Mouse (Mus musculus): Measurements from ENCODE around the gene Ppp1r14b. TPM values are rescaled to one million over a fixed set of nuclear protein-coding genes. Genes with fewer than 3 reads are reported as not detected.

Ppp1r14b gene
- polyA plus RNA-seq, 1 experiment from 2014 or later = 82.3 TPM

- H3K27me3 ChIP-seq (replicated peaks) = no peaks in the 10 kb centered on the region
- peaks cover 46% of the 10 kb centered on the region for H3K4me1 ChIP-seq
- H3K4me3 ChIP-seq = peak overlapping the region; percentile 70
- H3K4me2 ChIP-seq = peak overlapping the region; percentile 79
- under 1% methylated on average over 20 of the region's 20 CpGs for WGBS
- peak overlapping the region; percentile 40; the same call in 1 of the 2 replicates for H3K27ac ChIP-seq (replicated peaks)
- peak overlapping the region; percentile 89 for H3K9ac ChIP-seq
- H3K36me3 ChIP-seq = peaks cover 28% of the 10 kb centered on the region
- H3K9me3 ChIP-seq = no peaks in the 10 kb centered on the region
- no peak for ATAC-seq (ENCODE audit: extremely low read depth, insufficient number of reproducible peaks, low FRiP score, low TSS enrichment)
Observed at GRCm38 (mm10) chr19:6969291-6969664, 5.5 kb upstream of the Ppp1r14b start.

- peak; percentile 69 for ATAC-seq (ENCODE audit: extremely low read depth, insufficient number of reproducible peaks, low FRiP score, low TSS enrichment)
- H3K27me3 ChIP-seq (replicated peaks) = no peaks in the 10 kb centered on the region
- peak overlapping the region; percentile 89 for H3K9ac ChIP-seq
- peak overlapping the region; percentile 79 for H3K4me2 ChIP-seq
- peak overlapping the region; percentile 63 for H3K27ac ChIP-seq (replicated peaks)
- H3K4me3 ChIP-seq = peak overlapping the region; percentile 70
- H3K36me3 ChIP-seq = peaks cover 22% of the 10 kb centered on the region
- H3K4me1 ChIP-seq = peaks cover 46% of the 10 kb centered on the region
- WGBS = 1% methylated on average over 53 of the region's 55 CpGs
- no peaks in the 10 kb centered on the region for H3K9me3 ChIP-seq
Observed at GRCm38 (mm10) chr19:6969665-6970381, 4.9 kb upstream of the Ppp1r14b start.

- Histone ChIP-seq H3K9ac (peak overlapping the region; percentile 89), H3K9me3 (no peaks in the 10 kb centered on the region), H3K4me2 (peak overlapping the region; percentile 79), H3K27me3 (replicated peaks) (no peaks in the 10 kb centered on the region), H3K4me1 (peaks cover 46% of the 10 kb centered on the region), H3K27ac (replicated peaks) (peak overlapping the region; percentile 63), H3K36me3 (peaks cover 15% of the 10 kb centered on the region), H3K4me3 (peak overlapping the region; percentile 70)
- 19% methylated on average over 11 of the region's 11 CpGs for WGBS
- ATAC-seq (ENCODE audit: extremely low read depth, insufficient number of reproducible peaks, low FRiP score, low TSS enrichment) = no peak
Observed at GRCm38 (mm10) chr19:6970460-6971085, 4.2 kb upstream of the Ppp1r14b start.

- no peaks in the 10 kb centered on the region for H3K27me3 ChIP-seq (replicated peaks)
- peaks cover 53% of the 10 kb centered on the region for H3K4me1 ChIP-seq
- WGBS = 33% methylated on average over 6 of the region's 6 CpGs
- H3K4me3 ChIP-seq = no peak overlapping the region
- peak overlapping the region; percentile 63 for H3K27ac ChIP-seq (replicated peaks)
- peaks cover 8% of the 10 kb centered on the region for H3K36me3 ChIP-seq
- no peak for ATAC-seq (ENCODE audit: extremely low read depth, insufficient number of reproducible peaks, low FRiP score, low TSS enrichment)
- H3K9ac ChIP-seq = peak overlapping the region; percentile 2
- no peak overlapping the region for H3K4me2 ChIP-seq
- no peaks in the 10 kb centered on the region for H3K9me3 ChIP-seq
Observed at GRCm38 (mm10) chr19:6971644-6972043, 3.1 kb upstream of the Ppp1r14b start.

DNA sequence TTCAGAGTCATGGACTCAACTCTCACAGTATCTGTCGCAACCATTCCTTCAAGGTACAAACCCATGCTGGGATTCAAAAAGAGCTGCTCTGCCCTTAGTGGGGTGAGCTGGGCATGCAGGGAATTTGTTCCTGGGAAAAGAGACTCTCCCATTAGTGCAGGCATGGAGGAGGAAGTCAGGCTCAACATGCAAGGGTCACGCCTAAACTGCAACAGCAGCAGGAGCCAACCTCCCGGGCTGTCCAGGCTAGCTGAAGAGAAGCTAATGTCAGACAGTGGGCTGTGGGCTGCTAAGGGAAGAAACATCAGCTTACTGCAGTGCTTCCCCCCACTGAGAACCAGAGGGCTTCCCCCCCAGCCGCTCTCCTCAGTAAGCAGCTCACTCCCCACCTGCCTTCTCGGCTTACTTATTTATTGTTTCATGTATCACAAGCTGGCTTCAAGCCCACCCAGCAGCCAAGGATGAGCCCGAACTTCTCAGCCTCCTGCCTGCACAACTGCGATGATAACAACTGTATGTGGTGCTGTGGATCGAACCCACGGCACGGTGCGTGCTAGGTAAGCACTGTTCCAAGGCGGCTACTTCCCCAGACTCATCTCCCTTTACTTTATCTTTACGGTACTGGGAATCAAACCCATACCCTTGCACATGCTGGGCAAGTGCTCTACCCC is 2.4 kb upstream of the Ppp1r14b start:
- WGBS = 81% methylated on average over 13 of the region's 13 CpGs
- H3K4me2 ChIP-seq = no peak overlapping the region
- peaks cover 59% of the 10 kb centered on the region for H3K4me1 ChIP-seq
- peaks cover 10% of the 10 kb centered on the region for H3K36me3 ChIP-seq
- H3K4me3 ChIP-seq = no peak overlapping the region
- peak overlapping the region; percentile 2; the same call in 1 of the 2 replicates for H3K9ac ChIP-seq
- no peak overlapping the region for H3K27ac ChIP-seq (replicated peaks)
- H3K9me3 ChIP-seq = no peaks in the 10 kb centered on the region
- no peaks in the 10 kb centered on the region for H3K27me3 ChIP-seq (replicated peaks)
- no peak for ATAC-seq (ENCODE audit: extremely low read depth, insufficient number of reproducible peaks, low FRiP score, low TSS enrichment)

- Histone ChIP-seq H3K27ac (replicated peaks) (no peak overlapping the region), H3K9ac (peak overlapping the region; percentile 93), H3K4me3 (peak overlapping the region; percentile 86), H3K9me3 (no peaks in the 10 kb centered on the region), H3K4me1 (peaks cover 62% of the 10 kb centered on the region), H3K27me3 (replicated peaks) (no peaks in the 10 kb centered on the region), H3K4me2 (peak overlapping the region; percentile 81), H3K36me3 (peaks cover 23% of the 10 kb centered on the region)
- ATAC-seq (ENCODE audit: extremely low read depth, insufficient number of reproducible peaks, low FRiP score, low TSS enrichment) = no peak
- WGBS = 38% methylated on average over 12 of the region's 12 CpGs
Observed at GRCm38 (mm10) chr19:6973581-6974190, 1.1 kb upstream of the Ppp1r14b start.

DNA sequence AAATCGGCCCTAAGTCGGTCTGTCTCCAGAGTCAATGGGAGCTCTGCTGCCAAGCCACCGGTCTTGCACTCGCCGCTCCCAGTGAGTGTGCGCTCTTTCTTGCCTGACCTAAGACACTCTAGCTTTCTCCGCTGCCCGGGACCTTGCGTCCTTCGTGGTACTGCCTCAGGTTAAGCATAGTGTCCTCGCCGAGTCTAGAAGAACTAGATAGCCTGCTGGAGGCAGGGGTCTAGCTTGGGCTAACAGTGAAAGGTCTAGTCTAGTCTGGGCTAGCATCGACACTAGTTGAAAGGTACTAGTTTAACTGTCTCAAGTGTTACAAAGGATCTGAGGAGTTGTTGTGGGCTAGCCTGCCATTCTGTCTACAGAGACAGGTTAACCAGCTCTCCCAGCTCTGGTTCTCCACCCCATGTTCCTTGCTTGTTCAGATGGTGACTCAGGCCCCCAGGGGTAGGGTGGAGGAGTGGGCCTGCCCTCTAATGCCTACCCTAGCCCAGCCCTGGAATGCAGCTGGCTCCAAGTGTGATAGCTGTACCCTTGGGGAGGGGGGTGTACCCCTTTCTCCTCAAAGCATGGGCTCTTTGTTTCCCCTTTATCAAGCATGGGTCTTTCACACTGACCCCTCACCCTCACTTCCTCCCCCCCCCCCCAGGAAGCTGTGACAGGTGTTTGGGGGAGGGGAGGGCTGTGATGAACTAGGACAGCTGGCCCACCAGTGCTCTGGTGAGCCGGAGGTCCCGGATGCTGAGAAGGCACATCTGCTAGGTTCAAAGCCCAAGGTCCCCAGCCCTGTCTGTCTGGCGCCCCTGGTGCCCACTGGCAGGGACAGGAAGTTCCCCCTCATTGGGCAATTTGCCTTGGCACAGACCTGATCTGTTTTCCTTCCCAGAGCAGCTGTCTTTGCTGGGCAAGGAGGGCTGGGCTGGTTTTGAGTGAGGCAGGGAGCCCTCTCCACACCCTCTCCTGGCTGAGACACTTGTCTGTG is 1.1 kb downstream of the Ppp1r14b start, which contains the start of gene Plcb3:
Plcb3 (minus strand) TSS at position 934 of the 985 bp plus-strand sequence.
- H3K27me3 ChIP-seq (replicated peaks) = no peaks in the 10 kb centered on the region
- WGBS = under 1% methylated on average over 16 of the region's 16 CpGs
- H3K4me2 ChIP-seq = peak within 1 kb of the TSS; percentile 81
- peak within 1 kb of the TSS; percentile 93 for H3K9ac ChIP-seq
- H3K27ac ChIP-seq (replicated peaks) = peak within 1 kb of the TSS; percentile 81
- peaks cover 24% of the 10 kb centered on the region for H3K36me3 ChIP-seq
- H3K4me3 ChIP-seq = peak within 1 kb of the TSS; percentile 86
- ATAC-seq (ENCODE audit: extremely low read depth, insufficient number of reproducible peaks, low FRiP score, low TSS enrichment) = no peak
- H3K9me3 ChIP-seq = no peaks in the 10 kb centered on the region
- peaks cover 53% of the 10 kb centered on the region for H3K4me1 ChIP-seq

DNA sequence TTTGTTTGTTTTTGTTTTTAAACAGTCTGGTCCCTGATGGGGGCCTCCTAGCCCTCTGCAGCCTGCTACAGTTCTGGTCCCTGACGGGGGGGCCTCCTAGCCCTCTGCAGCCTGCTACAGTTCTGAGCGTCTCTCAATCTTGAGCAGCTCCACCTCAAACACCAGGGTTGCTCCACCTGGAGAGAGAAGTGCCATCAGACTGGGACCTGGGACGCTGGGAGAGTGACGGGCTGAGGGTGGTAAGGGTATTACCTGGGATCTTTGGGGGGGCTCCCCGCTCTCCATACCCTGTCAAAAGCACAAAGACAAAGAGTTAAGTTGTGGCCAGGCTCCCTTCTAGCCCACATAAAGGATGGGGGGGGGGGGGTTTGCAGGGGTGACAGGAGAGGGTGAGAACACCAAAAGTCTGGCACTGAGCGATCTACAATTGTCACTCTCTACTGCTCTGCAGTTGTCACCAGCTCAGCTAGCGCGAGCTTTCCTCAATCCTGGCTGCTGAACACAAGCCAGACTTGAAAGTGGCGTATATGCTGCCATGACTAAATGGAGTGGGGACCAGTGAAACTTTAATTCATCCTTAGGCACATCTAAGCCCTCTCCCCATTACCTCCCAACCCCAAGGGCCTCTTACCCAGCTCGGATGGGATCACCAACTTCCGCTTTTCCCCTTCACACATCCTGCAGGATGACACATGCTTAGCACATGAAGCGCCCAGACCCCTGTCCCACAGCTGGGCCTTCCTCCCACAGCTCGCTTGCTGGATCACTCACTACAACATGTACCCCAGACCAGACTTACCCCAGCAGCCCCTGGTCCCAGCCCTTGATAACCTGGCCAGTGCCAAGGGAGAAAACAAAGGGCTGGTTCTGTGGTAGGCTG is 3.2 kb downstream of the Ppp1r14b start:
- no peak for ATAC-seq (ENCODE audit: extremely low read depth, insufficient number of reproducible peaks, low FRiP score, low TSS enrichment)
- 70% methylated on average over 13 of the region's 13 CpGs for WGBS
- H3K27me3 ChIP-seq (replicated peaks) = no peaks in the 10 kb centered on the region
- peak overlapping the region; percentile 87 for H3K4me2 ChIP-seq
- H3K27ac ChIP-seq (replicated peaks) = peak overlapping the region; percentile 97; the same call in 1 of the 2 replicates
- H3K36me3 ChIP-seq = peaks cover 43% of the 10 kb centered on the region
- H3K9ac ChIP-seq = peak overlapping the region; percentile 87
- no peaks in the 10 kb centered on the region for H3K9me3 ChIP-seq
- H3K4me1 ChIP-seq = peaks cover 51% of the 10 kb centered on the region
- peak overlapping the region; percentile 82 for H3K4me3 ChIP-seq

DNA sequence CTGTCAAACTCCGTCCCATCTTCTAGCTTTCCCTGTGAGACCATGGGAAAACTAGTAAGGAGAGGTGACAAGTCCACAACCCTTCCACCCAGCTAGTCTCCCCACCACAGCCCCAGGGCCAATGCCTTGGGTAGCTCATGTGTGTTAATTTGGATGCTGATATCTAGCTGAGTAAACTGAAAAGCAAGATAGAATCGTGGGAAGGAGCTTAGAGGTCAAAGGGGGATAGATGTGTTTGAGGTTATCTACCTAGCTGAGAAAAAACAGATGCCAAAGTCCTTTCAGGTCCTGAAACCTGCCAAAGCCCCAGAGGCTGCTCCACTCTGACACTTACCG is 3.8 kb downstream of the Ppp1r14b start:
- H3K4me3 ChIP-seq = peak overlapping the region; percentile 82
- no peaks in the 10 kb centered on the region for H3K27me3 ChIP-seq (replicated peaks)
- no peaks in the 10 kb centered on the region for H3K9me3 ChIP-seq
- peak overlapping the region; percentile 97 for H3K27ac ChIP-seq (replicated peaks)
- no peak for ATAC-seq (ENCODE audit: extremely low read depth, insufficient number of reproducible peaks, low FRiP score, low TSS enrichment)
- peaks cover 49% of the 10 kb centered on the region for H3K4me1 ChIP-seq
- WGBS = 27% methylated on average over 3 of the region's 3 CpGs
- H3K9ac ChIP-seq = peak overlapping the region; percentile 87
- H3K36me3 ChIP-seq = peaks cover 49% of the 10 kb centered on the region
- peak overlapping the region; percentile 87 for H3K4me2 ChIP-seq
